Mouse (Mus musculus) liver, postnatal 0 days (tissue): ENCODE measurements at regions not wholly inside any gene's neighbourhood (a gene's known extent, or its start where the extent isn't known, plus 50 kb on each side); places are given as distances from the start of the nearest gene placed in this dataset.

Experiments
- ATAC-seq: fragments of 200-750 bp; cut with Nextera tagmentation; 2 replicates; pipeline ENCODE4 v1.8.0; 2017; ENCODE audit warnings: mild to moderate bottlenecking, moderate library complexity
- DNase-seq: peaks from one replicate; pipeline ENCODE4 v3.0.0-alpha.2; 2016
- H3K27ac ChIP-seq: fragments of 300-500 bp; sonication (generic); 2 replicates; pipeline ENCODE4 v1.5.1; 2014; ENCODE audit warnings: antibody characterized with exemption, moderate library complexity, mild to moderate bottlenecking, low read depth
- H3K27me3 ChIP-seq: fragments of 300-500 bp; sonication (generic); 2 replicates; pipeline ENCODE4 v1.6.1; 2014; ENCODE audit warnings: low read length, control low read depth, mixed read lengths; ENCODE audit not compliant: insufficient read depth
- H3K36me3 ChIP-seq: fragments of 300-500 bp; sonication (generic); replicated peaks from 2 replicates; pipeline ENCODE4 v1.6.1; 2014; ENCODE audit warnings: mild to moderate bottlenecking, control low read depth, low read length, moderate library complexity, mixed read lengths; ENCODE audit not compliant: insufficient read depth
- H3K4me1 ChIP-seq: fragments of 300-500 bp; sonication (generic); 2 replicates; pipeline ENCODE4 v1.6.1; 2014; ENCODE audit warnings: antibody characterized with exemption, mild to moderate bottlenecking, control low read depth; ENCODE audit not compliant: insufficient read depth
- H3K4me2 ChIP-seq: fragments of 300-500 bp; sonication (generic); 2 replicates; pipeline ENCODE4 v1.6.1; 2014; ENCODE audit warnings: low read depth, mild to moderate bottlenecking, low read length, moderate library complexity, mixed read lengths
- H3K4me3 ChIP-seq: fragments of 300-500 bp; sonication (generic); 2 replicates; pipeline ENCODE4 v1.5.1; 2014; ENCODE audit warnings: low read depth, low read length
- H3K9ac ChIP-seq: fragments of 300-500 bp; sonication (generic); replicated peaks from 2 replicates; pipeline ENCODE4 v1.6.1; 2014; ENCODE audit warnings: mild to moderate bottlenecking, moderate library complexity
- H3K9me3 ChIP-seq: fragments of 300-500 bp; sonication (generic); 2 replicates; pipeline ENCODE4 v1.6.1; 2016; ENCODE audit warnings: mild to moderate bottlenecking, control low read depth, low read length, mixed read lengths
- CTCF ChIP-seq: sonication (generic); IDR thresholded peaks from 2 replicates; pipeline ENCODE4 v1.5.1; 2016; ENCODE audit warnings: antibody characterized with exemption, low read depth
- EP300 ChIP-seq: IDR thresholded peaks from 2 replicates; pipeline ENCODE4 v1.6.1; 2016; ENCODE audit warnings: antibody characterized with exemption, low read depth, mild to moderate bottlenecking
- WGBS: fragments of 180-500 bp; shearing (Covaris S2); extraction: QIAGEN DNeasy Blood & Tissue Kit; methylation state at CpG from one replicate; pipeline ENCODE4 v1.1.7; 2014; ENCODE audit not compliant: insufficient replicate concordance; 5-methylcytosine and 5-hydroxymethylcytosine counted together

GRCm38 (mm10) chr9:98712023-98712563, 110.6 kb upstream of the Mrps22 start:
- TF ChIP-seq CTCF (no peak), EP300 (no peak)
- WGBS = 71% methylated on average over 8 of the region's 8 CpGs
- no peaks in the 10 kb centered on the region for H3K27me3 ChIP-seq
- H3K36me3 ChIP-seq = no peaks in the 10 kb centered on the region
- H3K9me3 ChIP-seq = no peaks in the 10 kb centered on the region
- no peak overlapping the region for H3K27ac ChIP-seq
- ATAC-seq (no peak), DNase-seq (no peak)
- H3K4me3 ChIP-seq = no peak overlapping the region
- H3K9ac ChIP-seq = no peak overlapping the region
- H3K4me2 ChIP-seq = no peak overlapping the region
- no peaks in the 10 kb centered on the region for H3K4me1 ChIP-seq

GRCm38 (mm10) chr9:98710155-98710710, 108.8 kb upstream of the Mrps22 start:
- no peak overlapping the region for H3K4me3 ChIP-seq
- no peaks in the 10 kb centered on the region for H3K27me3 ChIP-seq
- TF ChIP-seq EP300 (no peak), CTCF (no peak)
- WGBS = 85% methylated on average over 9 of the region's 9 CpGs
- no peak for DNase-seq
- H3K4me2 ChIP-seq = no peak overlapping the region
- H3K9ac ChIP-seq = no peak overlapping the region
- H3K4me1 ChIP-seq = no peaks in the 10 kb centered on the region
- H3K27ac ChIP-seq = no peak overlapping the region
- no peak for ATAC-seq
- H3K36me3 ChIP-seq = no peaks in the 10 kb centered on the region
- no peaks in the 10 kb centered on the region for H3K9me3 ChIP-seq

DNA sequence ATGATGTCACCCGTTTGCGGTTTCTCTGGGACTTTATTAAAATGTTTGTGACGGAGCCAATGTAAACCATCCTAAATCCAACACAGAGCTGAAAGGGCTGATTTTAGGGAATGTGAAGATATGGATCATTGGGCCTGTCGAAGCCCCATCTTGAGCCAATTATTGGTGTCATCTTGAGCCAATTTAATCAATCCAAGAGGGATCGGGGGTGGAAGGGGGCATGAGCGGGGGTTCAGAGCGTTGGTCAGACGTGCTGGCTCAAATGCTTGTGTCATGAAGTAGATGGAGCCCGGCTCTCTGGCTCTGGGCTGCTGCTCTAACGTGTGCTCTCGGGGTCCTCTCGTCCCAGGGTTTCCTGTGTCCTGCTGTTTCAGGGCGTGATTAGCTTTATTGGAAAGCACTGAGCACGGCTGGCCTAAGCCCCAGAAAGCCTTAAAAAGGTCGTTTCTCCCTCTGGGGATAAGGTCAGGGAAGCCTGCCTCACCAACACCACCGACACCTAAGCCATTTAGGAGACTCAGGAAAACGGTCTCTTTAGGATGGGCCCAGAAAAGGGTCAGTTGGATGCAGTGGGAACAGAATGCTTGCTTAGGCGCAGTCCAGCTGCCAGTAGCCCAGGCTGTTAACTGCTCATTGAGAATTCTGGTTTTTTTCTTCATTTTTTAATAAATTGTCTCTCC, 106.7 kb upstream of the Mrps22 start:
- TF ChIP-seq CTCF = no peak
- TF ChIP-seq EP300 = no peak
- Histone ChIP-seq H3K4me3 (no peak overlapping the region), H3K4me1 (no peaks in the 10 kb centered on the region; the same call in 1 of the 2 replicates), H3K36me3 (no peaks in the 10 kb centered on the region), H3K27me3 (no peaks in the 10 kb centered on the region), H3K9me3 (no peaks in the 10 kb centered on the region), H3K9ac (no peak overlapping the region), H3K27ac (no peak overlapping the region), H3K4me2 (no peak overlapping the region)
- ATAC-seq (no peak), DNase-seq (no peak)
- 72% methylated on average over 18 of the region's 18 CpGs for WGBS

GRCm38 (mm10) chr9:98707491-98707890, 106.0 kb upstream of the Mrps22 start:
- Histone ChIP-seq H3K9me3 (no peaks in the 10 kb centered on the region), H3K36me3 (no peaks in the 10 kb centered on the region), H3K4me1 (no peaks in the 10 kb centered on the region; the same call in 1 of the 2 replicates), H3K27ac (no peak overlapping the region), H3K27me3 (no peaks in the 10 kb centered on the region), H3K9ac (no peak overlapping the region), H3K4me3 (no peak overlapping the region), H3K4me2 (no peak overlapping the region)
- no peak for ATAC-seq
- DNase-seq = no peak
- 78% methylated on average over 6 of the region's 6 CpGs for WGBS
- no peak for TF ChIP-seq CTCF
- no peak for TF ChIP-seq EP300

GRCm38 (mm10) chr9:98704131-98704530, 102.7 kb upstream of the Mrps22 start:
- Histone ChIP-seq H3K27ac (no peak overlapping the region), H3K9ac (no peak overlapping the region), H3K4me1 (no peaks in the 10 kb centered on the region; the same call in 1 of the 2 replicates), H3K4me3 (no peak overlapping the region), H3K9me3 (no peaks in the 10 kb centered on the region), H3K4me2 (no peak overlapping the region), H3K27me3 (no peaks in the 10 kb centered on the region), H3K36me3 (no peaks in the 10 kb centered on the region)
- ATAC-seq (no peak), DNase-seq (no peak)
- 39% methylated on average over 5 of the region's 5 CpGs for WGBS
- TF ChIP-seq CTCF = no peak
- no peak for TF ChIP-seq EP300

DNA sequence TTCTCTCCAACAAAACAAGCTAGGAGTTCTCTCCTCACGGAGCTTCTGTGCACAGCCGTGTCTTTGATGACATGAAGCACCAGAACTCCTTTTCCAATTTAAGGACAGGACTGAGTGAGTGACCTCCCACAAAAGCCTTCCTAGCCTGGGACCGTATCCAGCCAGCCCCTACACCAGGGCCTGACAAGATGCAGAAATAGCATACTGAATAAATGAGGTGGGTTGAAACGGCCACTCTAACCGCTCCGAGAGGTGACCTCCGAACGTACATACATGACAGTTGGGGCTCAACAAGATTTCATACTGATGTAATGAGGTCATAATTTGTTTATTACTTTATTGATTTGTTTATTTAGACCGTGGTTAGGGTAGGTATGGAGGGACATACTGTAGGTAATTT, 101.9 kb upstream of the Mrps22 start:
- H3K36me3 ChIP-seq = no peaks in the 10 kb centered on the region
- no peak overlapping the region for H3K9ac ChIP-seq
- TF ChIP-seq CTCF (no peak), EP300 (no peak)
- ATAC-seq = no peak
- 76% methylated on average over 9 of the region's 9 CpGs for WGBS
- no peak for DNase-seq
- H3K9me3 ChIP-seq = no peaks in the 10 kb centered on the region
- no peak overlapping the region for H3K27ac ChIP-seq
- no peak overlapping the region for H3K4me2 ChIP-seq
- no peaks in the 10 kb centered on the region; the same call in 1 of the 2 replicates for H3K4me1 ChIP-seq
- H3K27me3 ChIP-seq = no peaks in the 10 kb centered on the region
- H3K4me3 ChIP-seq = no peak overlapping the region
